Mouse (Mus musculus) intestine, embryonic 15.5 days (tissue): ENCODE results near the gene P2ry6. TPM values are rescaled to one million over a fixed set of nuclear protein-coding genes. Genes with fewer than 3 reads are reported as not detected.
A peak's percentile ranks its signal among the peaks of the same experiment; 100 is the strongest.

Experiments used
- ATAC-seq: fragments of 200-750 bp; cut with Nextera tagmentation; 2 replicates; pipeline ENCODE4 v1.8.0; 2017; ENCODE audit warnings: moderate TSS enrichment, moderate library complexity
- H3K27ac ChIP-seq: fragments of 300-500 bp; sonication (generic); 2 replicates; pipeline ENCODE4 v1.5.1; 2015; ENCODE audit warnings: mild to moderate bottlenecking, inconsistent platforms
- H3K27me3 ChIP-seq: fragments of 300-500 bp; sonication (generic); replicated peaks from 2 replicates; pipeline ENCODE4 v1.6.1; 2015; ENCODE audit warnings: inconsistent platforms
- H3K36me3 ChIP-seq: fragments of 300-500 bp; sonication (generic); 2 replicates; pipeline ENCODE4 v1.6.1; 2015; ENCODE audit warnings: inconsistent platforms
- H3K4me1 ChIP-seq: fragments of 300-500 bp; sonication (generic); replicated peaks from 2 replicates; pipeline ENCODE4 v1.6.1; 2015; ENCODE audit warnings: inconsistent platforms
- H3K4me2 ChIP-seq: fragments of 300-500 bp; sonication (generic); replicated peaks from 2 replicates; pipeline ENCODE4 v1.6.1; 2015; ENCODE audit warnings: mild to moderate bottlenecking, inconsistent platforms
- H3K4me3 ChIP-seq: fragments of 300-500 bp; sonication (generic); replicated peaks from 2 replicates; pipeline ENCODE4 v1.5.1; 2015; ENCODE audit warnings: inconsistent platforms
- H3K9ac ChIP-seq: fragments of 300-500 bp; sonication (generic); 2 replicates; pipeline ENCODE4 v1.6.1; 2015; ENCODE audit warnings: inconsistent platforms
- H3K9me3 ChIP-seq: fragments of 300-500 bp; sonication (generic); 2 replicates; pipeline ENCODE4 v1.6.1; 2016; ENCODE audit warnings: inconsistent platforms
- WGBS: fragments of 180-500 bp; shearing (Covaris S2); methylation state at CpG from one replicate; pipeline ENCODE4 v1.1.7; 2015; 5-methylcytosine and 5-hydroxymethylcytosine counted together
- polyA plus RNA-seq: library from polyadenylated mRNA; unstranded; fragments of >200 nt; fragmentation: Nextera tagmentation; extraction: Ambion mirVana; gene quantifications from 2 replicates; pipeline ENCODE4 v1.2.1, GENCODE M21; 2015

Gene P2ry6
- polyA plus RNA-seq, 1 experiment from 2014 or later: 10.4 TPM

- H3K9ac ChIP-seq: no peak overlapping the region
- WGBS: 61% methylated on average over 2 of the region's 2 CpGs
- no peaks in the 10 kb centered on the region for H3K9me3 ChIP-seq
- 0 out of 2 replicates have a peak overlapping the region, but pooled peaks have one; percentile 17 for H3K27ac ChIP-seq
- H3K4me2 ChIP-seq: no peak overlapping the region
- no peak overlapping the region for H3K4me3 ChIP-seq
- no peaks in the 10 kb centered on the region for H3K27me3 ChIP-seq
- H3K4me1 ChIP-seq: peaks cover 20% of the 10 kb centered on the region
- ATAC-seq: peak; percentile 36; the same call in 1 of the 2 replicates
- H3K36me3 ChIP-seq: no peaks in the 10 kb centered on the region
Measured at GRCm38 (mm10) chr7:100951903-100952302, 22.5 kb downstream of the P2ry6 start.

GRCm38 (mm10) chr7:100950481-100951010 is 23.9 kb downstream of the P2ry6 start:
- no peaks in the 10 kb centered on the region for H3K36me3 ChIP-seq
- ATAC-seq: peak; percentile 55

DNA sequence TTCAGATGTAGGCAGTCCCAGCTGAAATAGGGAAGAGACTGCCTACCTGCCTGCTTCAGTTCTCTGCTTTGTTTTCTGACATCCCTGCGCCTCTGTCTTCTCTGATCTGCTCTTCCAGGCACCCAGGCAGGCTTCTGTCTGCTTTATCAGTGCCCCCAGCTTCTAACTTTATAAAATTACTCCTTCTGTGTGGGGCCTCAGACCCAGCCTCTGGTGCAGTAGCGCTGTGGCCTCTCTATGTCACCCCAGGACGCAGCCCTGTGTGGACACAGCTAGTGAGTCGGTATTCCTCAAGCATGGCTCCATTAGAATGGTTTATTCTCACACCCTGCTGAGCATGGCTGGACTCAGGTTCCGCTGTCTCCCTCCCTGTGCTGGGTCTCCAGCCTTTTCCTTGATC is 24.4 kb downstream of the P2ry6 start:
- Histone ChIP-seq H3K27ac (peak overlapping the region; percentile 68), H3K4me2 (no peak overlapping the region), H3K27me3 (no peaks in the 10 kb centered on the region), H3K9ac (no peak overlapping the region), H3K4me1 (peaks cover 20% of the 10 kb centered on the region), H3K9me3 (no peaks in the 10 kb centered on the region), H3K4me3 (no peak overlapping the region), H3K36me3 (no peaks in the 10 kb centered on the region)
- 0 out of 2 replicates have a peak, but pooled peaks have one; percentile 11 for ATAC-seq
- WGBS: 74% methylated on average over 5 of the region's 5 CpGs

More at GRCm38 (mm10) chr7:100950481-100951010, 23.9 kb downstream of the P2ry6 start:
- 38% methylated on average over 12 of the region's 12 CpGs for WGBS
- H3K4me2 ChIP-seq: no peak overlapping the region
- H3K27ac ChIP-seq: peak overlapping the region; percentile 68
- H3K9me3 ChIP-seq: no peaks in the 10 kb centered on the region
- H3K4me1 ChIP-seq: peaks cover 20% of the 10 kb centered on the region
- H3K9ac ChIP-seq: no peak overlapping the region
- no peaks in the 10 kb centered on the region for H3K27me3 ChIP-seq
- H3K4me3 ChIP-seq: no peak overlapping the region

DNA sequence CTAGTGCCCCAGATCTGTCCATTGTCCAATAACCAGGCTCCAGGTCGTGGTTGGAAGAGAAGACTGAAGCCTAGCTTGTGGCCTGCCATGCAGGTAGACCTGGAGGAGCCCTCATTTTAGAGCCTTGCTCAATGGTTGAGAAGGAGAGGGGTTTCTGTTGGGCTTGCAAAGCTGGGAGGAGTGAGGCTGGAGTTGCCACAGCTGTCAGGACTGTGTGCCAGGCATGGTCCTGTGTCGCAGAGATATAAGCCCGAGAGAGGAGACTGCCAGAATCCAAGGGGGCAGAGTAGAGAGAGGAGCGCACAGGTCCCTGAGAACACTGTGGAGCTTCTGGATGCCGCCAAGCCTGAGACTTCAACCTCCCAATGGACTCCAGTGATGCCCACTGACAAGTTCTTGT is 29.7 kb downstream of the P2ry6 start:
- no peak for ATAC-seq

DNA sequence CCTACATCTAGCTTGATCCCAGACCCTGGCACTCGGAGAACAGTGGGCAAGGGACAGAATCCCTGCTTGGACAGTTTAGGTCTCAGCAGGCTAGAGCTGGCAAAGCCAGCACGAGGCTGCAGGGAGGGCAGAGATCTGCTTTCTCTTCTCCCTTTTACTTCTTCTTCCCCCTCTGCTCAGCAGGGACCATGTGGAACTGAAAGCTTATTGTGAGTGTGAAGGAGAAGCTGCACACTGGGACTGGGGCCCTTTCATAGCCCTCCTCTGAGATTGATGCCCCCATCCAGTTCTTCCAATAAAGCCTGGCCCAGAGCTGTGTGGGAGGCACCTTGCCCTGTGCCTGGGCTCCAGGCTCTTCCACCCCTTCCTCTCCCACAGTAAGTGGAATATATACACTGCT is 30.1 kb downstream of the P2ry6 start:
- no peak overlapping the region for H3K4me3 ChIP-seq
- H3K9ac ChIP-seq: no peak overlapping the region
- no peak overlapping the region for H3K27ac ChIP-seq
- no peaks in the 10 kb centered on the region for H3K36me3 ChIP-seq
- 68% methylated on average over 2 of the region's 2 CpGs for WGBS
- no peaks in the 10 kb centered on the region for H3K27me3 ChIP-seq
- H3K4me1 ChIP-seq: peaks cover 11% of the 10 kb centered on the region
- ATAC-seq: no peak
- H3K4me2 ChIP-seq: no peak overlapping the region
- H3K9me3 ChIP-seq: no peaks in the 10 kb centered on the region

More for the DNA sequence above, 29.7 kb downstream of the P2ry6 start:
- Histone ChIP-seq H3K4me2 (no peak overlapping the region), H3K27me3 (no peaks in the 10 kb centered on the region), H3K36me3 (no peaks in the 10 kb centered on the region), H3K4me1 (peaks cover 14% of the 10 kb centered on the region), H3K9ac (no peak overlapping the region), H3K27ac (no peak overlapping the region), H3K4me3 (no peak overlapping the region), H3K9me3 (no peaks in the 10 kb centered on the region)
- WGBS: 81% methylated on average over 5 of the region's 5 CpGs

DNA sequence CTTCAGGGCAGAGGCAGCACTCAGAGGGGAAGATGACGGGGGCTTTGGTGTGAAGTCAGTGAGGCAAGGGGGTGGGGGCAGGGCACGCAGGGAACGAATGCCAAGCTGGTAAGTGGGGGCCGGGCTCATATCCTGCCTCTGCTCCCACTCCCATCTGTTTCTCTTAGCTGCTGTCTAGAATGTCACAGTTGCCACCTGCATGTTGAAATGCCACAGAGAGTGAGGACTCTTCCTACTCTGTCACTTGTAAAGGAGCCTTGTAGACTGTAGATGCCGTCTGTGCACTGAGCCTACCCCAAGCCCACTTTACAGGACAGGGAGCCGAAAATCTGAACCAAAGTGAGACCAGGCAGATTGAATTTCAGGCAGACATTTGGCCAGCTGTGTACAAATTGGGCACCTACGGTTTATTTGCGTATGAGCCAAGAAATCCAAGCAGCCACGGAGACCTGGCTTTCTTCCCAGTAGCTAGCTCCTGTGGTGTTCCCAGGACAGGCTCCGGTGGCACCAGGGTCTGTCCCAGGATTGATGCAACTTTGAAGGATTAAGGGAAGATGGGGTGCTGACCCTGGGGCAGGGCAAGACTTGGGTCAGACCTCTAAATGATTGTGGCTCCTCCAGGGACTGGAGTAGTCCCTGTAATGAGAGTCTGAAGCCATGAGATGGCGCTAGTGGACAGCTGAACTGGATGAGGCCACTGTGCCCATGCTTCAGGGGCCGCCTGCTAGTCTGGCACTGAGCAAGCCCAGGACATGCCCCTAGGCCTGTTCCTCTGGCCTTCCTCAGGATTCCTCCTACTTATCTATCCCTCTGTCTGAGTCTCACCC is 31.4 kb downstream of the P2ry6 start:
- H3K27ac ChIP-seq: no peak overlapping the region
- peaks cover 11% of the 10 kb centered on the region for H3K4me1 ChIP-seq
- H3K9ac ChIP-seq: no peak overlapping the region
- H3K4me2 ChIP-seq: no peak overlapping the region
- peak; percentile 74 for ATAC-seq
- H3K36me3 ChIP-seq: no peaks in the 10 kb centered on the region
- H3K27me3 ChIP-seq: no peaks in the 10 kb centered on the region
- no peak overlapping the region for H3K4me3 ChIP-seq
- H3K9me3 ChIP-seq: no peaks in the 10 kb centered on the region
- WGBS: 46% methylated on average over 12 of the region's 12 CpGs

GRCm38 (mm10) chr7:100941169-100941568 is 33.3 kb downstream of the P2ry6 start:
- H3K4me3 ChIP-seq: no peak overlapping the region
- H3K36me3 ChIP-seq: no peaks in the 10 kb centered on the region
- ATAC-seq: no peak
- no peak overlapping the region for H3K9ac ChIP-seq
- H3K27me3 ChIP-seq: no peaks in the 10 kb centered on the region
- H3K4me2 ChIP-seq: no peak overlapping the region
- WGBS: 43% methylated on average over 5 of the region's 5 CpGs
- H3K4me1 ChIP-seq: peaks cover 11% of the 10 kb centered on the region
- no peak overlapping the region for H3K27ac ChIP-seq
- H3K9me3 ChIP-seq: no peaks in the 10 kb centered on the region

- H3K27ac ChIP-seq: no peak overlapping the region
- no peak overlapping the region for H3K4me2 ChIP-seq
- WGBS: 88% methylated on average over 16 of the region's 16 CpGs
- H3K9me3 ChIP-seq: no peaks in the 10 kb centered on the region
- H3K4me1 ChIP-seq: 0 out of 2 replicates have a peak, but pooled peaks cover 4% of the 10 kb centered on the region
- no peak for ATAC-seq
- no peak overlapping the region for H3K4me3 ChIP-seq
- H3K36me3 ChIP-seq: no peaks in the 10 kb centered on the region
- no peaks in the 10 kb centered on the region for H3K27me3 ChIP-seq
- H3K9ac ChIP-seq: no peak overlapping the region
Measured at GRCm38 (mm10) chr7:100938106-100938505, 36.3 kb downstream of the P2ry6 start.

DNA sequence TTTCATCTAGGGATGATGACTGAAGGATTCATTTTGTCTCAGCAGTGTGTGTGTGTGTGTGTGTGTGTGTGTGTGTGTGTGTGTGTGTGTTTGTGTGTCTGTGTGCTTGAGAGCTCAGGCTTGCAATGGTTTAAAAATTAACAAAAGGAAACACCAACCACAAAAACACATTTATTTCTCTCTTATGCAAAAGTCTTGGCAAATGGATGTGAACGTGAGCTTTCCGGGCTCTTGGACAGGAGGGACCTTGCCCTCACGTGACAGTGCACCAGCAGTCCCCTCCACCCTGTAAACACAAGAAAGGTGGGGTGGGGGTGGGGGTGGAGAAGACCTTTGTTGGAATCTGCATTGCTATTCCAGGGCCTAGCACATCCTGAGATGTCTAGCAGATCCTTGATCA is 37.0 kb downstream of the P2ry6 start:
- no peak for ATAC-seq
- H3K9me3 ChIP-seq: no peaks in the 10 kb centered on the region
- H3K4me2 ChIP-seq: no peak overlapping the region
- no peak overlapping the region for H3K9ac ChIP-seq
- 0 out of 2 replicates have a peak, but pooled peaks cover 5% of the 10 kb centered on the region for H3K4me1 ChIP-seq
- H3K27me3 ChIP-seq: no peaks in the 10 kb centered on the region
- no peaks in the 10 kb centered on the region for H3K36me3 ChIP-seq
- 60% methylated on average over 3 of the region's 3 CpGs for WGBS
- no peak overlapping the region for H3K4me3 ChIP-seq
- no peak overlapping the region for H3K27ac ChIP-seq

DNA sequence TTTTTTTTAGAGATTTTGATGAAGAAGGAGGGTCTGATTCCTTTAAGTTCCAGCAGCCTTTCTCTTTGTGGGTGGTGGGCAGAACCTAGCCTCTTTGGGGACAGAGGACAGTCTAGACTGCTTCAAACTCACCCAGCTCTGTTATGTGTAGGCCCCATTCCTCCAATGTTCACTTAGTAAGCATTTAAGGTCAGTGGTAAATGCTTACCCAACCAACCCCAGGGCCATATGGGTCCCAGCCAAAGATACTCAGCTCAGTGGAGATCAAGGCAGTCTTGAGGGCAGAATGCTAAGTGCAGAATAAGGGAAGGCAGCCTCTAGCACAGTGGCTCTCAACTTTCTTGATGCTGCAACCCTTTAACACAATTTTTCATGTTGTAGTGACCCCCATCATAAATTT is 40.9 kb downstream of the P2ry6 start:
- no peak overlapping the region for H3K27ac ChIP-seq
- no peak for ATAC-seq
- 0 out of 2 replicates have a peak overlapping the region, but pooled peaks have one; percentile 23 for H3K9ac ChIP-seq
- H3K36me3 ChIP-seq: no peaks in the 10 kb centered on the region
- peaks cover 27% of the 10 kb centered on the region for H3K4me1 ChIP-seq
- H3K4me3 ChIP-seq: no peak overlapping the region
- peak overlapping the region; percentile 86; the same call in 1 of the 2 replicates for H3K4me2 ChIP-seq
- no peaks in the 10 kb centered on the region for H3K27me3 ChIP-seq
- no peaks in the 10 kb centered on the region for H3K9me3 ChIP-seq

DNA sequence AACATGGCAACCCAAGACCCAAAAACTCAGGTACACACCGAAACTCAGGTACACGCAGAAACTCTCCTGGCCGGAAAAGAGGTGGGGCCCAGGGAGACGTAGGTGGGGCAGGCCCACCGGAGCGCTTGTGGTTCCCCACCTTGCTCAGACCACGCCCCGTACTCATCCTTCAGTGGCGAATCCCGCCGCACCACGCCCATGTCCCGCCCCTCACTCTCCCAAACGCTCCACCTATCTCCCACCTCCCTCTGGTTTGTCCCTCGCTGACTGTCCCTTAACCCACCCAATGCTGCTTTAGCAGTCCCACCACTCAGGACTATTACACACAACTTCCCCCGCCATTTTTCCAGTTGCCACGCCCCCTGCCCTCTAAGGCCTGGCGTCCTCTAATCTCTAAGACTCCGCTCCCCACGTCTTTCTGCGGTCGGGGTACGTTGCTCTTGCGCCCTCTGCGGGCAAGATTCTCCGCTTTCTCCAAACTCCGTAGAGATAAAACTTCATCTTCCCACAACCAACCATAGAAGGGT is 41.9 kb downstream of the P2ry6 start:
- peak overlapping the region; percentile 91 for H3K9ac ChIP-seq
- under 1% methylated on average over 27 of the region's 27 CpGs for WGBS
- H3K27ac ChIP-seq: peak overlapping the region; percentile 99
- H3K4me2 ChIP-seq: peak overlapping the region; percentile 86
- peak; percentile 93 for ATAC-seq
- H3K4me3 ChIP-seq: peak overlapping the region; percentile 82
- peaks cover 37% of the 10 kb centered on the region for H3K4me1 ChIP-seq
- H3K36me3 ChIP-seq: no peaks in the 10 kb centered on the region
- H3K27me3 ChIP-seq: no peaks in the 10 kb centered on the region
- H3K9me3 ChIP-seq: no peaks in the 10 kb centered on the region

GRCm38 (mm10) chr7:100931926-100932480 is 42.4 kb downstream of the P2ry6 start, which contains the start of gene Arhgef17:
Gene Arhgef17 (minus strand): TSS chr7:100932107.
- peak; percentile 76 for ATAC-seq
- H3K27me3 ChIP-seq: no peaks in the 10 kb centered on the region
- WGBS: 0% methylated on average over 34 of the region's 35 CpGs
- peak within 1 kb of the TSS; percentile 91 for H3K9ac ChIP-seq
- peak within 1 kb of the TSS; percentile 86 for H3K4me2 ChIP-seq
- H3K27ac ChIP-seq: peak within 1 kb of the TSS; percentile 99
- H3K4me3 ChIP-seq: peak within 1 kb of the TSS; percentile 82
- H3K9me3 ChIP-seq: no peaks in the 10 kb centered on the region
- peaks cover 42% of the 10 kb centered on the region for H3K4me1 ChIP-seq
- no peaks in the 10 kb centered on the region for H3K36me3 ChIP-seq
